Mouse (Mus musculus) limb, embryonic 15.5 days (tissue): ENCODE measurements around the gene Limch1. TPM values are rescaled to one million over a fixed set of nuclear protein-coding genes. Genes with fewer than 3 reads are reported as not detected.

Source experiments
- ATAC-seq: fragments of 200-750 bp; cut with Nextera tagmentation; 2 replicates; pipeline ENCODE4 v1.8.0; 2017; ENCODE audit warnings: low read depth, moderate TSS enrichment; ENCODE audit not compliant: insufficient number of reproducible peaks, low FRiP score, low TSS enrichment
- H3K27ac ChIP-seq: fragments of 300-500 bp; sonication (generic); 2 replicates; pipeline ENCODE4 v1.5.1; 2015; ENCODE audit warnings: moderate library complexity, mild to moderate bottlenecking, inconsistent platforms
- H3K27me3 ChIP-seq: fragments of 300-500 bp; sonication (generic); 2 replicates; pipeline ENCODE4 v1.6.1; 2015; ENCODE audit warnings: inconsistent platforms
- H3K36me3 ChIP-seq: fragments of 300-500 bp; sonication (generic); 2 replicates; pipeline ENCODE4 v1.6.1; 2015; ENCODE audit warnings: inconsistent platforms
- H3K4me1 ChIP-seq: fragments of 300-500 bp; sonication (generic); 2 replicates; pipeline ENCODE4 v1.6.1; 2015; ENCODE audit warnings: inconsistent platforms
- H3K4me2 ChIP-seq: fragments of 300-500 bp; sonication (generic); 2 replicates; pipeline ENCODE4 v1.6.1; 2015; ENCODE audit warnings: mild to moderate bottlenecking, inconsistent platforms
- H3K4me3 ChIP-seq: fragments of 300-500 bp; sonication (generic); 2 replicates; pipeline ENCODE4 v1.5.1; 2015; ENCODE audit warnings: mild to moderate bottlenecking, inconsistent platforms
- H3K9ac ChIP-seq: fragments of 300-500 bp; sonication (generic); 2 replicates; pipeline ENCODE4 v1.6.1; 2015; ENCODE audit warnings: inconsistent platforms
- H3K9me3 ChIP-seq: fragments of 300-500 bp; sonication (generic); 2 replicates; pipeline ENCODE4 v1.6.1; 2016; ENCODE audit warnings: inconsistent platforms
- WGBS: fragments of 180-500 bp; shearing (Covaris S2); methylation state at CpG from one replicate; pipeline ENCODE4 v1.1.7; 2015; 5-methylcytosine and 5-hydroxymethylcytosine counted together
- polyA plus RNA-seq: library from polyadenylated mRNA; unstranded; fragments of >200 nt; fragmentation: Nextera tagmentation; extraction: Ambion mirVana; gene quantifications from 2 replicates; pipeline ENCODE4 v1.2.1, GENCODE M21; 2015

Gene Limch1
- polyA plus RNA-seq, 1 experiment from 2014 or later, result 71.8 TPM

DNA sequence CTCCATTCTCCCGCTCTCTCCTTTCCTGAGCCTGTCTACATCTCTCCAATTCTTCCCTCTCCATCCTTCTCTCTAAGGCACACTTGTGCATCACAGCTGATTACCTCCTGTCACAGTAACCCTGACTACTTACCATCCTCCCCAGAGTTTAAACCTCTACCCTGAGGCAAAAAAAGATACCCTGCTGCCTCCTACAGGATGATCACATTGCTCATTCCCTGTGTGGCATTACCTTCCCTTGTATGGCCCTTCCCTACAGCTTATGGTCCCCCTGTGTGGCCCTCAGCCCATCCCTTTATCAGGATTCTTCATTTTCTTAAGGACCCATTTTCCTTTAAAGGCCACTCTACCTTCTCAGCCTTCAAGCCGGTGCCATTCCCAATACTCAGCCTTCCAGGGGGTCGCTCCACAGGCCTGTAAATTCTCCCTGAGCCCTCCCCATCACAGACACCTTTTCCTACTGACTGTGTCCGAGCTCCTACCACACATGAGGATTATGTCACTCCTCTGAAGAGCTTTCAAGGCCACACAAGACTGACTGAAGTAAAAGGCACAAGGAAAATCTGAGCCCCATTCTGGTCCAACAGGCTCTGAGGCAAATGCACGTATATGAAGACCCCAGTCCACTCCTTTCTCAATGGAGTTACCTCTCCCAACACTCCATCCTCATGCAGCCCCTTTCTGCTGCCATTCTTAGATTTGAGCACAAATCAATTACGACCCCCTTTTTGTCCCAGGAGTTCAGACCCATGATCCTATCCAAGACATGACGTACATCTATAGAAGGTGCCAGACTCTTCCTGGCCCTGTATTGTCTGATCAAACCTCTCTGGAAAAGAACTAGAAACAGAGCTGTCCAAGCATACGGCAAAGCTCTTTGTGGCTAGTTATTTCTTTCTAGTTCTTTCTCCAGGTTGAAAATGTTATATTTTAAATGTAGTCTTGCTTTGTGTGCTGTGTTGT is 172.0 kb downstream of the Limch1 start:
- Histone ChIP-seq H3K27ac (no peak overlapping the region), H3K9me3 (no peaks in the 10 kb centered on the region), H3K27me3 (no peaks in the 10 kb centered on the region), H3K4me3 (no peak overlapping the region), H3K9ac (no peak overlapping the region), H3K4me1 (peaks cover 16% of the 10 kb centered on the region), H3K36me3 (no peaks in the 10 kb centered on the region), H3K4me2 (no peak overlapping the region)
- WGBS, result 77% methylated on average over 8 of the region's 8 CpGs
- no peak for ATAC-seq

DNA sequence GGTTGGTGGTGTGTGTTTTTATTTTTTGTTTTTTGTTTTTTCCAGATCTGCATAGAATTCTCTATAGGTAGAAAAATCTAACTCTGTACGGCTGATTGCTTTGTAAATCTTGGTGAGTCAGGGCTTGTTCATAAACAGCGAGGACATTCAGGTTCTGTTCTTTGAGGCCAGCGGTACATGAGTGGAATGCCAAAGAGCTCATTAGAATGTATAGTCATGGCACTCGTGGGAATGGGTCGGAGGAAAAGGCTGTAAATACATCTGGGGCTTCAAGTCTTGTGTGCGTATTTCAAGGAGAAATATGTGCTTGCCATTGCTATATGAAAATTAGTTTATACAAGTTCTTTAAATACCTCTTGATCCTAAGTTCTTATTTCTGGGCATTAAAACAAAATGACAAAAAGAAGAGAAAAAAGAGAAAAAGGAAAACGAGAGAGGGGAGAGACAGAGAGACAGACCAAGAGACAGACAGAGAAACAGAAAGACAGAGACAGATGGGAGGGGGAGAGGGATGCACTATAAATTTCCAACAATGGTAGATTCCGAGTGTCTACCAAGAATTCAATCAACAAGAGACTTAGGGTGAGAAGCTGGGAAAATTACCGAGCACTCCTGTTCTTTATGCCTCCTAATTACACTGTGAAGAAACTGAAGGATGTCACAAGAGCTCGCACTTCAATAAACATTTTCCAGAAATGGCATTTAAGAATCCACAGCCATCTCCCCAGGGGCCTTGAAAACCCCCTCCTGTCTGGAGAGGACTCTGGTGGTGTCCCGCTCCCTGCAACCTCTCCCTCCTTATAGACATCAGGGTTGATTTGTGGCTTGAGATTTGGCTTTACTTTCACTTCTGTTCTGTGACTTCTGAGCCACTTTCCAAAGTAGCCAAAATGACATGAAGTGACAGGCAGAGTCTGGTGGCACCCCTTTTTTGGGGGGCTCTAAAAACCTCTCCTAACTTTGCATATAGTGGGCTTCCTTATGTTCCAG is 173.0 kb downstream of the Limch1 start:
- Histone ChIP-seq H3K4me2 (no peak overlapping the region), H3K27ac (no peak overlapping the region), H3K27me3 (no peaks in the 10 kb centered on the region), H3K4me1 (peaks cover 16% of the 10 kb centered on the region), H3K9me3 (no peaks in the 10 kb centered on the region), H3K9ac (no peak overlapping the region), H3K36me3 (no peaks in the 10 kb centered on the region), H3K4me3 (no peak overlapping the region)
- no peak for ATAC-seq
- WGBS, result 40% methylated on average over 11 of the region's 11 CpGs

DNA sequence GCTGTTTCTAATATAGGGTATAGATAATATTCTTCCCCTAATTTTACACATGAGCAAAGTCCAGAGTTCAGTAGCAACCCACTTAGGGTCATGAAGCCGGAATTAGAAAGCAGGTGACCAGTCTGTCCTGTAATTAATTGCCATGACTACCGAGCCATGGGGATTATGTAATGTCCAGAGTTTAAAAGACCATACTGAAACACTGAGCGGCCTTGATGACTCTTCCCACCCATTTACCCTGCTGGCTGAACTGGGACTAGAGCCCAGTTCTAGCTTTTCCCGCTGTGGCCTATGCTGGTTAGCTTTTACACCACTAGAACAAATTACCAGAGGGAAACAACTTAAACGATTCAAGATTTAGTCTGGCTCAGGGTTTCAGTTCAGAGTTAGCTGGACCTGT is 177.0 kb downstream of the Limch1 start:
- no peak overlapping the region for H3K4me2 ChIP-seq
- no peaks in the 10 kb centered on the region for H3K36me3 ChIP-seq
- no peaks in the 10 kb centered on the region for H3K9me3 ChIP-seq
- no peak overlapping the region for H3K4me3 ChIP-seq
- ATAC-seq, result no peak
- WGBS, result 54% methylated on average over 5 of the region's 5 CpGs
- no peak overlapping the region for H3K9ac ChIP-seq
- H3K27ac ChIP-seq, result no peak overlapping the region
- no peaks in the 10 kb centered on the region for H3K27me3 ChIP-seq
- H3K4me1 ChIP-seq, result 0 out of 2 replicates have a peak, but pooled peaks cover 8% of the 10 kb centered on the region

DNA sequence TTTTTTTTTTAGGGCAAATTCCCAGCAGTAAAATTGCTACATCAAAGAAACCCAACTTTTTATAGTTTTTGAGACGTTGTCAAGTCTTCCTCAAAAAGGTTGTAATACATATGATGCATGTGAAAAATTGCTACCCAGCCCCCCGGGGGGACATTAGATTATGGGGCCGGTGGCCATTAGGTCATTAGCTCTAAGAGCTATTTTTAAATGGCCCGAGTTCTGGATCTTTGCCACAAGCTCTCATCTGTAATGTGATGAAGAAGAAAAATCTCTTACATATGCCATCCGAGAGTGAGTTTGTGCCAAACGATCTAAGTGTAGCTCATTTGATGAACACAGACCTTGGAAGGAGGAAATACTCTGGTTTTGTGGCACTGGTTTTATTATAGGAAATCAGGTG is 183.7 kb downstream of the Limch1 start:
- WGBS, result 14% methylated on average over 6 of the region's 6 CpGs
- H3K9me3 ChIP-seq, result no peaks in the 10 kb centered on the region
- no peaks in the 10 kb centered on the region for H3K36me3 ChIP-seq
- peaks cover 5% of the 10 kb centered on the region; the same call in 1 of the 2 replicates for H3K4me1 ChIP-seq
- no peak for ATAC-seq
- H3K9ac ChIP-seq, result no peak overlapping the region
- no peak overlapping the region for H3K4me2 ChIP-seq
- H3K27ac ChIP-seq, result no peak overlapping the region
- no peaks in the 10 kb centered on the region for H3K27me3 ChIP-seq
- H3K4me3 ChIP-seq, result no peak overlapping the region

DNA sequence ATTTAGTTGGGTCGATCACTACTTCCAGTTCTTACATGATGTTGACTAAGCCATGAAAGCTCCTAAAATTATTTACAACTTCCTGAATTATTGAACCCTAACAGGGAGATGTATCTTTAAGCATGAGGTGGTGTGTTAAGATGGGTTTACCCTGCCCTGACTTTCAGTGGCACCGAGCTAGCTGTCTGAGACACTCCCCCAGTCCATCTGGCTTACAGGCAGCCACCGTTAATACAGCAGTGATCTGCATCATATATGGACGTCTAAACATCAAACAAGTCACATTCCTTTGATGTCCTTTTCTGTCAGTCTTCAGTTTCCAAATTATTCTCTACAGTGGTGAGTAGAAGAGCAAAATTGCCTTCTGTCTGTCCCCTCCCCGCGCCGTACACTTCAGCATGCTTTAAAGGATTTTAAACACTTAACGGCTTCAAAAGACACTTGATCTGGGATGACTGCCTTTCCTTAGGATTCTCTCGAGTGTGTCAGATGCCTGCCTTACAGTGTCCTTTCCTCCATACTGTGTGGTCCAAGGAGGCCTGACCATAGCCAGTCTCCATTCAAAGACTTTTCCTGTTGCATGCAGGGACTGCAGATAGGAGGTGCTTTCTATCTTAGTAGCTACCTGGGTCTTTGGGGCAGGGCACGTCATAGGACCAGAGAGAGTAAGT is 187.6 kb downstream of the Limch1 start:
- Histone ChIP-seq H3K9me3 (no peaks in the 10 kb centered on the region), H3K4me3 (no peak overlapping the region), H3K4me2 (no peak overlapping the region), H3K36me3 (no peaks in the 10 kb centered on the region), H3K27ac (no peak overlapping the region), H3K27me3 (no peaks in the 10 kb centered on the region), H3K9ac (no peak overlapping the region), H3K4me1 (peaks cover 3% of the 10 kb centered on the region; the same call in 1 of the 2 replicates)
- 41% methylated on average over 10 of the region's 10 CpGs for WGBS
- no peak for ATAC-seq

DNA sequence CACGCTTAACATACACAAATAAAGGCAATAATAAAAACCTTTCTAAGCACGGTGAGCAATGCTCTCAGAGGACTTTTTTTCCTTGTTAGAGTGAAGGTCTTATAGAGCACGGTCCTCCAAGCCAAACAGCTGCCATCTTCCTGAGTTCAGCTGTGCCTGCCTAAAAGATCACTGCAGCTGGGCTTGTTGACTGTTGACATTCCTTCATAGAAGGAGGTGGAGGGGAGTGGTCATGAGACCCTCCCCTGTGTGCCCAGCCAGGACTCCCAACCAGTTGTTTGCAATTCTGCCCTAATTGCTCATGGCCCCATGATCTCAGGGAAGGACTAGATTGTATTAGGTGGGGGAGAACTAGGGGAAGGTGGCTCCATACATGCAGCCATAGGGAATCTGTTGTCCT is 189.0 kb downstream of the Limch1 start:
- no peak overlapping the region for H3K4me2 ChIP-seq
- 82% methylated on average over 3 of the region's 3 CpGs for WGBS
- no peaks in the 10 kb centered on the region for H3K36me3 ChIP-seq
- H3K9me3 ChIP-seq, result no peaks in the 10 kb centered on the region
- no peak for ATAC-seq
- H3K4me3 ChIP-seq, result no peak overlapping the region
- no peaks in the 10 kb centered on the region for H3K4me1 ChIP-seq
- H3K9ac ChIP-seq, result no peak overlapping the region
- H3K27me3 ChIP-seq, result no peaks in the 10 kb centered on the region
- no peak overlapping the region for H3K27ac ChIP-seq

DNA sequence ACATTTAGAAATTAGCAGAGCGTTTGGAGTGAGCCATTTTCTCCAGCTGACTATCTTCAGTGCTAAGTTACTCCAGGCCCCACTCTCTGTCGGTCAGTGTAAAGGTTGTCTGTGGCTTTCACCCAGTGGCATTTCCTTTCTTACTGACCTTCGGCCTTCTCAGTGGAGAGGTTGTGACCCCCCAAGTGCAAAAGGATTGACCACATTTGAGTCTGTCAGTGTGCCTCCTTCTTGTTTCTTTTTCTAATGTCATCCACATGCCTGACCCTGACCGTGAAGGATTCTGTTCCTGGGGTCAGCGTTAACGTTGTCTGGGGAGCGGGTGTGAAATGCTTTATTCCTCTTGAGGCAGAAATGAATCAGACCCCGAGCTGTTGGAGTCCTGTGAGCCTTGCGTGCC is 191.7 kb downstream of the Limch1 start:
- H3K9me3 ChIP-seq, result no peaks in the 10 kb centered on the region
- no peak overlapping the region for H3K4me3 ChIP-seq
- no peaks in the 10 kb centered on the region for H3K36me3 ChIP-seq
- H3K4me2 ChIP-seq, result no peak overlapping the region
- ATAC-seq, result no peak
- WGBS, result 45% methylated on average over 9 of the region's 9 CpGs
- no peaks in the 10 kb centered on the region for H3K27me3 ChIP-seq
- no peak overlapping the region for H3K27ac ChIP-seq
- H3K4me1 ChIP-seq, result peaks cover 10% of the 10 kb centered on the region; the same call in 1 of the 2 replicates
- no peak overlapping the region for H3K9ac ChIP-seq

DNA sequence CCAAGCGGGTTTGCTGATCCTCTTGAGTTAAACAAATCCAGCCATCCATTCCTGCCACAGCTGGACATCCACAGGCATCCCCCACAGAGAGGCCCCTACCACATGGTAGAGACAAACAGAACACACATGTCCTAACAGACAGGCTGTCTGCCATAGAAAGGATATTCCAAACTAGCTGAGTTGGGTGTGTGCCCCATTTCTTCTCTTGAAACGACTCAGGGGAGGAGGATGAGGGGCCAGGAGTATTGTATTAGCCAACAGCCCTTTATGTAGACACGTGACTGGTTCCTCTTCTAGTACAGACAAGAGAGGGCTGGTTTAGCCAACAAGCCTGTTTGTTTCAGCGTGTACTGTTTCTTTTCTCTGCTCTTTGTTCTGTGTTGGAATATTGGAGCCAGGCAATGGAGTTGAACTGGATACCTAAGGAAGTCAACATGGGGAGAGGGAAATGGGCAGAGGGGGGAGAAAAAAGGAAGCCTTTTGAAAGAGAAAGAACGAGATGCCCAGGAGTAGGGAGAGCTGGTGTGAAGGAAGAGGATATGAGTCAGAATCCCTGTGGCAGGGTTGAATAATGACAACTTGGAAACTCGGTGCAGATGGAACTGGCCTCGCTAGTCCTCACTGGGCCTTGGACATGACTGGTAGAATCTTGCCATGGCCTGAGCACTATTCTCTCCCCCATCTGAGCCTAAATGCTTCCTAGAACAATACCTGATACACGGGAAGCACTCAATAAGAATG is 196.3 kb downstream of the Limch1 start:
- no peak overlapping the region for H3K9ac ChIP-seq
- no peak overlapping the region for H3K27ac ChIP-seq
- H3K4me3 ChIP-seq, result no peak overlapping the region
- ATAC-seq, result 0 out of 2 replicates have a peak, but pooled peaks have one; percentile 30
- no peaks in the 10 kb centered on the region for H3K27me3 ChIP-seq
- WGBS, result 58% methylated on average over 8 of the region's 8 CpGs
- no peaks in the 10 kb centered on the region for H3K36me3 ChIP-seq
- H3K4me2 ChIP-seq, result no peak overlapping the region
- no peaks in the 10 kb centered on the region for H3K9me3 ChIP-seq
- H3K4me1 ChIP-seq, result peaks cover 20% of the 10 kb centered on the region; the same call in 1 of the 2 replicates

DNA sequence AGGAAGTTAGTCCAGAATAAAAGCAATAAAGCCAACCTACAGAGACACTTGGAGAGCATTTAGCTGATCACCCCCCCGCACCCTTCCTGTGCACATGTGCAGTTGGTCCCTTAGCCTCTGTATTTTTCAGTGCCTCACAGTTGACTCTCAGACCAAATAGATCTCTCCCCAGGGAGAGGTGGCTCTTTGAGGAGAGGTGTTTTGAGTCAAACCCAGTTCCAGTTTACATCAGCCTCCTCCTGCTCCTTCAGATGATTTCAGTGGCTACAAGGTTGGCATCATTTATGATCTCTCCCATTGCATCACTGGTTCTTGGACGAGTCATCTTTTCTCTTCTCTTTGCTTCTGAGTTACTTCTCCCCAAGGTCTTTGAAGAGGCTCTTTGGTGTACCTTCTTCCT is 197.3 kb downstream of the Limch1 start:
- WGBS, result 73% methylated on average over 2 of the region's 2 CpGs

DNA sequence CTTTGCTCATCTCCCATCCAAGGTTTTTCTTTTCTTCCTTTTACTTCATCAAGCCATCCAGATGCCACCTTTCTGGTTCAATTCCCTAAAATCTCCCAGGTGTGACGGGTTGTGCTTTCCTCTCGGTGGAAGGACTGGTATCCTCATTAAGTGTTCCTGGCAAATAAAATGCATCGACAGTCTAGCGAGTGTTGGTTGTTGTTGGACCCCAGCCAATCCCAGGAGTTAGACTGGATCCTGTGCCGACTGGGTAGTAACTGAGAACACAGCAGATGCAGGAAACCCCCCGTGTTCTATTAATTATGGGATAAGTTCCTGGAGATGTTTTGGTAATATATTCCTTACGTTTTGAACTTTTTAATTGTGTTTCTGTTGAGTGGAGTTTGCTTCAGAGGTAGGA is 197.9 kb downstream of the Limch1 start:
- ATAC-seq, result no peak
- H3K4me1 ChIP-seq, result peaks cover 28% of the 10 kb centered on the region
- H3K27ac ChIP-seq, result peak overlapping the region; percentile 34; the same call in 1 of the 2 replicates
- no peak overlapping the region for H3K4me3 ChIP-seq
- no peaks in the 10 kb centered on the region for H3K36me3 ChIP-seq
- H3K27me3 ChIP-seq, result no peaks in the 10 kb centered on the region
- H3K4me2 ChIP-seq, result no peak overlapping the region
- no peaks in the 10 kb centered on the region for H3K9me3 ChIP-seq
- 17% methylated on average over 7 of the region's 7 CpGs for WGBS
- H3K9ac ChIP-seq, result no peak overlapping the region

More for the DNA sequence above, 197.3 kb downstream of the Limch1 start:
- no peak overlapping the region for H3K9ac ChIP-seq
- H3K27ac ChIP-seq, result peak overlapping the region; percentile 34; the same call in 1 of the 2 replicates
- no peak overlapping the region for H3K4me2 ChIP-seq
- H3K4me1 ChIP-seq, result peaks cover 22% of the 10 kb centered on the region
- no peaks in the 10 kb centered on the region for H3K27me3 ChIP-seq
- ATAC-seq, result no peak
- no peaks in the 10 kb centered on the region for H3K9me3 ChIP-seq
- no peaks in the 10 kb centered on the region for H3K36me3 ChIP-seq
- no peak overlapping the region for H3K4me3 ChIP-seq

DNA sequence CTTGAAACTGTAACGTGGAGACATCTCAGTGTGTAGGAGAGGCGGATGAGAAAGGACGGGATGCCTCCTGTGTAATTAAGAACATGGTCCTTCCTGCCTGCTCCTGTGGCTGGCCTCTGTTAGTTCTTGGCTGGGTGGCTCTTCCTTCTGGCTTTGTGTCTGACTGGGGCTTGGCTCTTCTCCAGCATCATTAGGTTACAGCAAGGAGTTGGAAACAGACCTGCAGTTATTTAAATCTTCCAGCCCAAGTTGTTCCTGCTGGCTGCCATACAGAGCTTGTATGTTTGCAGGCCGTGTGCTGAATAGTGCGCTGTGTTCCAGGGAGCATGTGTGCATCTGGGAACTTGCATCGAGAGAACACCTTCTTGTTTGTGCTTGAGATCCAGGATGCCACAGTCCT is 202.3 kb downstream of the Limch1 start:
- Histone ChIP-seq H3K4me1 (peaks cover 26% of the 10 kb centered on the region), H3K27me3 (no peaks in the 10 kb centered on the region), H3K9me3 (no peaks in the 10 kb centered on the region), H3K4me2 (no peak overlapping the region), H3K27ac (peak overlapping the region; percentile 87), H3K36me3 (no peaks in the 10 kb centered on the region), H3K9ac (no peak overlapping the region), H3K4me3 (no peak overlapping the region)
- 22% methylated on average over 6 of the region's 6 CpGs for WGBS
- ATAC-seq, result peak; percentile 70
